Mouse (Mus musculus) forebrain, postnatal 0 days (tissue): ENCODE measurements at regions not wholly inside any gene's neighbourhood (a gene's known extent, or its start where the extent isn't known, plus 50 kb on each side); places are given as distances from the start of the nearest gene placed in this dataset.
A peak's percentile ranks its signal among the peaks of the same experiment; 100 is the strongest.

Experiments
- ATAC-seq: fragments of 200-750 bp; cut with Nextera tagmentation; 2 replicates; pipeline ENCODE4 v1.8.0; 2017; ENCODE audit warnings: mild to moderate bottlenecking, moderate library complexity
- DNase-seq: peaks from one replicate; pipeline ENCODE4 v3.0.0-alpha.2; 2015
- H3K27ac ChIP-seq: fragments of 300-500 bp; sonication (generic); 2 replicates; pipeline ENCODE4 v1.5.1; 2014; ENCODE audit warnings: low read depth, mild to moderate bottlenecking, antibody characterized with exemption, low read length, moderate library complexity, mixed read lengths
- H3K27me3 ChIP-seq: fragments of 300-500 bp; sonication (generic); 2 replicates; pipeline ENCODE4 v1.6.1; 2014; ENCODE audit warnings: mild to moderate bottlenecking, low read length, mixed read lengths; ENCODE audit not compliant: insufficient read depth
- H3K36me3 ChIP-seq: fragments of 300-500 bp; sonication (generic); 2 replicates; pipeline ENCODE4 v1.6.1; 2014; ENCODE audit warnings: mild to moderate bottlenecking, moderate library complexity; ENCODE audit not compliant: insufficient read depth
- H3K4me1 ChIP-seq: fragments of 300-500 bp; sonication (generic); 2 replicates; pipeline ENCODE4 v1.6.1; 2014; ENCODE audit warnings: antibody characterized with exemption; ENCODE audit not compliant: insufficient read depth
- H3K4me2 ChIP-seq: fragments of 300-500 bp; sonication (generic); 2 replicates; pipeline ENCODE4 v1.6.1; 2014; ENCODE audit warnings: low read depth, mild to moderate bottlenecking, moderate library complexity
- H3K4me3 ChIP-seq: fragments of 300-500 bp; sonication (generic); 2 replicates; pipeline ENCODE4 v1.5.1; 2014; ENCODE audit warnings: low read depth, low read length, mixed read lengths
- H3K9ac ChIP-seq: fragments of 300-500 bp; sonication (generic); 2 replicates; pipeline ENCODE4 v1.6.1; 2014; ENCODE audit warnings: mild to moderate bottlenecking
- H3K9me3 ChIP-seq: fragments of 300-500 bp; sonication (generic); 2 replicates; pipeline ENCODE4 v1.6.1; 2016; ENCODE audit warnings: low read length
- CTCF ChIP-seq: sonication (generic); IDR thresholded peaks from 2 replicates; pipeline ENCODE4 v1.5.1; 2016; ENCODE audit warnings: antibody characterized with exemption, control low read depth, low read depth
- WGBS: fragments of 180-500 bp; shearing (Covaris S2); extraction: QIAGEN DNeasy Blood & Tissue Kit; methylation state at CpG from one replicate; pipeline ENCODE4 v1.1.7; 2014; 5-methylcytosine and 5-hydroxymethylcytosine counted together

GRCm38 (mm10) chr13:26080302-26080701 lies 689.7 kb downstream of the Hdgfl1 start:
- no peak for ATAC-seq
- Histone ChIP-seq H3K9ac (no peak overlapping the region), H3K36me3 (no peaks in the 10 kb centered on the region), H3K9me3 (no peaks in the 10 kb centered on the region), H3K4me2 (no peak overlapping the region), H3K27me3 (no peaks in the 10 kb centered on the region), H3K4me3 (no peak overlapping the region), H3K27ac (no peak overlapping the region), H3K4me1 (no peaks in the 10 kb centered on the region)
- no peak for DNase-seq
- WGBS, result 44% methylated on average over 4 of the region's 4 CpGs
- TF ChIP-seq CTCF, result no peak

GRCm38 (mm10) chr13:26079362-26079761 lies 690.6 kb downstream of the Hdgfl1 start:
- DNase-seq (no peak), ATAC-seq (no peak)
- H3K27me3 ChIP-seq, result no peaks in the 10 kb centered on the region
- WGBS, result 93% methylated on average over 1 of the region's 1 CpGs
- no peaks in the 10 kb centered on the region for H3K4me1 ChIP-seq
- H3K4me3 ChIP-seq, result no peak overlapping the region
- H3K9ac ChIP-seq, result no peak overlapping the region
- no peaks in the 10 kb centered on the region for H3K36me3 ChIP-seq
- no peaks in the 10 kb centered on the region for H3K9me3 ChIP-seq
- no peak overlapping the region for H3K4me2 ChIP-seq
- H3K27ac ChIP-seq, result no peak overlapping the region
- no peak for TF ChIP-seq CTCF

- Histone ChIP-seq H3K9ac (no peak overlapping the region), H3K4me1 (no peaks in the 10 kb centered on the region), H3K27ac (no peak overlapping the region), H3K9me3 (no peaks in the 10 kb centered on the region), H3K4me3 (no peak overlapping the region), H3K36me3 (no peaks in the 10 kb centered on the region), H3K27me3 (no peaks in the 10 kb centered on the region), H3K4me2 (no peak overlapping the region)
- TF ChIP-seq CTCF, result no peak
- no peak for DNase-seq
- WGBS, result 13% methylated on average over 2 of the region's 2 CpGs
- ATAC-seq, result no peak
These were observed 708.6 kb downstream of the Hdgfl1 start for GRCm38 (mm10) chr13:26061322-26061721.

- Histone ChIP-seq H3K27ac (no peak overlapping the region), H3K4me1 (no peaks in the 10 kb centered on the region), H3K36me3 (no peaks in the 10 kb centered on the region), H3K4me3 (no peak overlapping the region), H3K9ac (no peak overlapping the region), H3K9me3 (no peaks in the 10 kb centered on the region), H3K27me3 (no peaks in the 10 kb centered on the region), H3K4me2 (no peak overlapping the region)
- DNase-seq (no peak), ATAC-seq (no peak)
- no peak for TF ChIP-seq CTCF
These were observed 732.3 kb downstream of the Hdgfl1 start for GRCm38 (mm10) chr13:26037699-26038098.

GRCm38 (mm10) chr13:26026386-26026785 lies 743.6 kb downstream of the Hdgfl1 start:
- Histone ChIP-seq H3K4me1 (no peaks in the 10 kb centered on the region), H3K36me3 (no peaks in the 10 kb centered on the region), H3K9ac (no peak overlapping the region), H3K4me3 (no peak overlapping the region), H3K4me2 (no peak overlapping the region), H3K9me3 (no peaks in the 10 kb centered on the region), H3K27me3 (no peaks in the 10 kb centered on the region), H3K27ac (no peak overlapping the region)
- TF ChIP-seq CTCF, result no peak
- no peak for DNase-seq
- 90% methylated on average over 3 of the region's 3 CpGs for WGBS
- no peak for ATAC-seq

- no peak for TF ChIP-seq CTCF
- Histone ChIP-seq H3K27me3 (no peaks in the 10 kb centered on the region), H3K36me3 (no peaks in the 10 kb centered on the region), H3K4me3 (no peak overlapping the region), H3K27ac (no peak overlapping the region), H3K9me3 (no peaks in the 10 kb centered on the region), H3K9ac (no peak overlapping the region), H3K4me1 (no peaks in the 10 kb centered on the region), H3K4me2 (no peak overlapping the region)
- DNase-seq (no peak), ATAC-seq (no peak)
These were observed 745.3 kb downstream of the Hdgfl1 start for GRCm38 (mm10) chr13:26024696-26025095.

- no peak for TF ChIP-seq CTCF
- Histone ChIP-seq H3K36me3 (no peaks in the 10 kb centered on the region), H3K4me2 (no peak overlapping the region), H3K27ac (no peak overlapping the region), H3K9ac (no peak overlapping the region), H3K27me3 (no peaks in the 10 kb centered on the region), H3K4me1 (no peaks in the 10 kb centered on the region), H3K9me3 (no peaks in the 10 kb centered on the region), H3K4me3 (no peak overlapping the region)
- ATAC-seq (no peak; the same call in 1 of the 2 replicates), DNase-seq (peak; percentile 7)
- 41% methylated on average over 2 of the region's 2 CpGs for WGBS
These were observed 749.5 kb downstream of the Hdgfl1 start for GRCm38 (mm10) chr13:26020491-26020890.

GRCm38 (mm10) chr13:26009131-26009530 lies 738.8 kb upstream of the Nrsn1 start:
- ATAC-seq (peak; percentile 66; the same call in 1 of the 2 replicates), DNase-seq (no peak)
- Histone ChIP-seq H3K4me3 (no peak overlapping the region), H3K9ac (no peak overlapping the region), H3K4me2 (no peak overlapping the region), H3K36me3 (no peaks in the 10 kb centered on the region), H3K4me1 (no peaks in the 10 kb centered on the region), H3K27ac (no peak overlapping the region), H3K27me3 (no peaks in the 10 kb centered on the region), H3K9me3 (no peaks in the 10 kb centered on the region)
- no peak for TF ChIP-seq CTCF
- 61% methylated on average over 1 of the region's 1 CpGs for WGBS
